Mouse (Mus musculus): ENCODE data around the gene Rpl36a-ps1. TPM values are rescaled to one million over a fixed set of nuclear protein-coding genes. Genes with fewer than 3 reads are reported as not detected.

Rpl36a-ps1 gene
- total and polyA plus RNA-seq, 3 experiments, result 6.2 to 73.7 (median 57.6) TPM

DNA sequence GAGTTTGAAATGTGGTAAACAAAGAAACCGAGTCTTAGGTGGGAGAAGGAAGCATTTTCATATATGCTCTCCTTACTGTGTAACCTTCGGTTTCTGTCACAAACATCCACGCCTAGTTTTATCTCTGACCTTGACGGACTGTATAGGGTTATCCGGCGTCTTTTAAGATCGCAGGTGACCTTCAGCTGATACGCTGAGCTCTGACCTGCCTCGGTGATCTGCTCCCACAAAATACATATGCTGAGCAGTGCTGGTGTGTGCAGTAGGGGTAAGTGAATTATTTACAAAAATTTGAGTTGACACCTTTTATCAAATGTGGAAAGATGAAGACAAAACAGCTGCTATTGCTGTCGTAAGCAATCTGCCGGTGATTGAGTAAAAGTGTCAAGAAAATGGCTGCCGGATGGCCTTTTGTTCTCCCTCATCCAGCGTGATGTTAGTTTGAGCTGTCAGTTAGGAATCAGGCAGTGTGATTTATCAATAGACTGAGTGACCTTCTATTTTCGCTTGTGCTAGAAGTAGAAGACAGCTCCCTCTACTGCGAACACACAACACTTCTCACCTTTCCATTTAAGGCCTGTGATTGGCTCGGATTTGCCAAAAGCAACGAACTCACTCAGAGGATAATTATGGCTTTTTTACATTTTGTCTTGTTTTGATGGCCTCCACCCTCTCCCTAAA, 35.0 kb downstream of the Rpl36a-ps1 start:
- Histone ChIP-seq H3K79me2 (replicated peaks; ENCODE audit: control insufficient read depth, extremely low read depth, insufficient read depth, poor library complexity, severe bottlenecking) (no peaks in the 10 kb centered on the region), H3K27me3 (replicated peaks) (no peaks in the 10 kb centered on the region), H3K4me1 (ENCODE audit: control insufficient read depth in 1 of 2, insufficient read depth in 2 of 2) (no peaks in the 10 kb centered on the region), H3K27ac (ENCODE audit: insufficient read depth, low read depth) (no peak overlapping the region), H3K4me2 (ENCODE audit: insufficient read depth, low read depth, poor library complexity, severe bottlenecking) (no peak overlapping the region), H3K9ac (ENCODE audit: insufficient read depth, low read depth) (no peak overlapping the region), H3K9me3 (replicated peaks; ENCODE audit: low read length) (peaks cover 13% of the 10 kb centered on the region), H3K36me3 (replicated peaks in 1 of 2; ENCODE audit: control insufficient read depth in 1 of 2, insufficient read depth in 1 of 2, low read length in 1 of 2) (no peaks in the 10 kb centered on the region), H3K4me3 (replicated peaks in 1 of 3; ENCODE audit: low read depth in 2 of 3, low read length in 2 of 3, poor library complexity in 1 of 3) (no peak overlapping the region)
- TF ChIP-seq USF2 (conservative IDR thresholded peaks at IDR 0.05; ENCODE audit: low read depth, low read length) (no peak), RAD21 (IDR thresholded peaks at IDR 0.05; ENCODE audit: low read depth, low read length) (peak; percentile 12)
- in situ Hi-C loops (cut with MboI; ENCODE audit: low pct_ligation_motif_present, low pct_unique_long_range_greater_than_20kb, low sequenced_read_pairs), result no loop called here
- no peak for DNase-seq (ENCODE audit: extremely low read depth)
- dilution Hi-C loops (cut with MboI; ENCODE audit: extremely low pct_ligation_motif_present, extremely low pct_unique_long_range_greater_than_20kb, low sequenced_read_pairs), result no loop called here

DNA sequence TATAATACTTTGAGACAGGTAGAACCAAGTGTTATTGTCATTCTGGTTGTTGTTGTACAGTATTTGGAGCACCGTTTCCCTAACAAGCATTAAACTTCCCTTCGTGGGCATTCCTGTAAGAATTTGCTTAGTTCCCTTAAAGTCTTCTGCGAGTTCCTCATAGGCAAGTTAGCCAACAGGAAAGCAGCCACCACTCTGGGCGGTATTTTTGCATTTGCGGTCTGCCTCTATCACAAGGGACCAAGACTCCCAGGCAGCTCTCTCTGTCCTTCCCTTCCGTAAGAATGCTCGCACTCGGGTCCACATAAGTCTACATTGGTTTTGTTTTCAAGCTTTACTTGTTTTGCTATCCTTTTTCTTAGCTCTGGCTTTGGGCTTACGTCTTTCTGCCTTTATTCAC, 37.3 kb downstream of the Rpl36a-ps1 start:
- no peak for DNase-seq (ENCODE audit: extremely low read depth)
- Histone ChIP-seq H3K4me2 (ENCODE audit: insufficient read depth, low read depth, poor library complexity, severe bottlenecking) (no peak overlapping the region), H3K79me2 (replicated peaks; ENCODE audit: control insufficient read depth, extremely low read depth, insufficient read depth, poor library complexity, severe bottlenecking) (no peaks in the 10 kb centered on the region), H3K4me3 (replicated peaks in 1 of 3; ENCODE audit: low read depth in 2 of 3, low read length in 2 of 3, poor library complexity in 1 of 3) (no peak overlapping the region), H3K27me3 (replicated peaks) (no peaks in the 10 kb centered on the region), H3K36me3 (replicated peaks in 1 of 2; ENCODE audit: control insufficient read depth in 1 of 2, insufficient read depth in 1 of 2, low read length in 1 of 2) (no peaks in the 10 kb centered on the region), H3K9ac (ENCODE audit: insufficient read depth, low read depth) (no peak overlapping the region), H3K27ac (ENCODE audit: insufficient read depth, low read depth) (no peak overlapping the region), H3K4me1 (ENCODE audit: control insufficient read depth in 1 of 2, insufficient read depth in 2 of 2) (no peaks in the 10 kb centered on the region), H3K9me3 (replicated peaks; ENCODE audit: low read length) (peaks cover 7% of the 10 kb centered on the region)
- TF ChIP-seq ELF1 (IDR thresholded peaks at IDR 0.05; ENCODE audit: low read depth, low read length) (no peak), MAX (IDR thresholded peaks at IDR 0.05; ENCODE audit: low read length) (no peak), ZNF384 (IDR thresholded peaks at IDR 0.05; ENCODE audit: low read depth, low read length) (no peak), MEF2A (IDR thresholded peaks at IDR 0.05; ENCODE audit: borderline replicate concordance, low read depth, low read length) (no peak), USF1 (IDR thresholded peaks at IDR 0.05; ENCODE audit: low read depth, low read length) (no peak), RCOR1 (conservative IDR thresholded peaks at IDR 0.05; ENCODE audit: low read depth, low read length) (no peak), BHLHE40 (IDR thresholded peaks at IDR 0.05; ENCODE audit: low read depth, low read length) (no peak), POLR2A (IDR thresholded peaks at IDR 0.05; ENCODE audit: low read depth, low read length) (no peak), GABPA (IDR thresholded peaks at IDR 0.05; ENCODE audit: insufficient replicate concordance, low read depth, low read length) (no peak), ETS1 (conservative IDR thresholded peaks at IDR 0.05; ENCODE audit: low read depth, low read length) (no peak), JUN (IDR thresholded peaks at IDR 0.05; ENCODE audit: insufficient read depth, low read depth, low read length) (no peak), USF2 (conservative IDR thresholded peaks at IDR 0.05; ENCODE audit: low read depth, low read length) (no peak), NRF1 (IDR thresholded peaks at IDR 0.05; ENCODE audit: low read depth, low read length) (no peak), E2F4 (IDR thresholded peaks at IDR 0.05; ENCODE audit: insufficient replicate concordance, low read depth, low read length) (no peak), POLR2AphosphoS2 (IDR thresholded peaks at IDR 0.05; ENCODE audit: low read depth, low read length) (no peak), RAD21 (IDR thresholded peaks at IDR 0.05; ENCODE audit: low read depth, low read length) (no peak), CHD2 (IDR thresholded peaks at IDR 0.05; ENCODE audit: low read length) (no peak), EP300 (IDR thresholded peaks at IDR 0.05; ENCODE audit: low read length) (no peak)
- dilution Hi-C loops (cut with MboI; ENCODE audit: extremely low pct_ligation_motif_present, extremely low pct_unique_long_range_greater_than_20kb, low sequenced_read_pairs) (no loop called here), in situ Hi-C loops (cut with MboI; ENCODE audit: low pct_ligation_motif_present, low pct_unique_long_range_greater_than_20kb, low sequenced_read_pairs) (no loop called here)

Measured in CH12.LX (cell line).